Mouse (Mus musculus): ENCODE results near the gene Ostc. TPM values are rescaled to one million over a fixed set of nuclear protein-coding genes. Genes with fewer than 3 reads are reported as not detected.
A peak's percentile ranks its signal among the peaks of the same experiment; 100 is the strongest.

The Ostc gene
- 407 and 439 TPM in 2 replicates for polyA plus RNA-seq (2015; fragmentation: Nextera tagmentation; extraction: Ambion mirVana)

GRCm38 (mm10) chr3:130708967-130709924 lies at the start of gene Ostc:
Gene Ostc (minus strand): TSS chr3:130709444.
- no peaks in the 10 kb centered on the region for H3K27me3 ChIP-seq
- no peaks in the 10 kb centered on the region for H3K9me3 ChIP-seq
- peak within 1 kb of the TSS; percentile 89 for H3K27ac ChIP-seq
- peak within 1 kb of the TSS; percentile 84 for H3K4me3 ChIP-seq
- H3K36me3 ChIP-seq, result 0 out of 2 replicates have a peak, but pooled peaks cover 3% of the 10 kb centered on the region
- H3K4me1 ChIP-seq, result peaks cover 21% of the 10 kb centered on the region
- ATAC-seq (ENCODE audit: insufficient number of reproducible peaks, insufficient read depth, low FRiP score, low TSS enrichment, low read depth), result peak; percentile 92
- H3K4me2 ChIP-seq, result peak within 1 kb of the TSS; percentile 77
- peak within 1 kb of the TSS; percentile 89 for H3K9ac ChIP-seq
- WGBS, result under 1% methylated on average over 45 of the region's 45 CpGs

DNA sequence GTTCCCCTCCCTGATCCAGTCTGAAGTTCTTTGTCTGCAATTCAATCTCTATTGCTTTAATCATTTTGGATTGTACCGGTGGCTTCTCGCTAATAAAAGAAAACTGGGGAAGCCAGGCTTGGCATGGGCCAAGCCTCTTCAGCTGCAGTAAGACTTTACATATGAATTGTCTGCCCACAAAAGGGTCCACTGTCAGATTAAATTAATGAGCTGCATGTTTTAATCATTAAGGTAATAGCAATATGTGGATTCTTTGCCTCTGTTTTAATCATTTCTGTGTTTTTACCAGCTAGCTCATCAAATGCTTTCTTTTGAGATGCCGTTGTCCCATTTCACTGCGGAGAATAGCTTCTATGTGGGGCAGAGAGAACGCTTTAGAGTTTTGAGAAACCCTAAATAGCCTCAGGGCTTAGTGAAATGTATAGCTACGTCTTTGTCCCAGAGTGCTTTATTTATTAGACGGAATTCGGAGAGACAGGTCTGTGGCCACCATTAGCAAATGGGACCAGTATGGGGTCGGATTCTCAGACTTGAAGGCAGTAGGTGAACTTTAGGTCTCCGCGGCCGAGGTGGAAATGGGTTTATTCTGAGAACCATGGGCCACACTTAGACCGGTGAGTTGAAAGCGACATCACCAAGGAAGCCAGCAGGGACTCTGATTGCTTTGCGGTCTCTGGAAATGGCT lies 49.1 kb upstream of the Ostc start:
- Histone ChIP-seq H3K27me3 (no peaks in the 10 kb centered on the region), H3K27ac (no peak overlapping the region), H3K36me3 (no peaks in the 10 kb centered on the region), H3K4me2 (peak overlapping the region; percentile 26), H3K4me3 (no peak overlapping the region), H3K9ac (no peak overlapping the region), H3K4me1 (peaks cover 30% of the 10 kb centered on the region), H3K9me3 (no peaks in the 10 kb centered on the region)
- no peak for ATAC-seq (ENCODE audit: insufficient number of reproducible peaks, insufficient read depth, low FRiP score, low TSS enrichment, low read depth)
- WGBS, result 39% methylated on average over 15 of the region's 15 CpGs

GRCm38 (mm10) chr3:130757117-130757852 lies 48.0 kb upstream of the Ostc start:
- no peaks in the 10 kb centered on the region for H3K9me3 ChIP-seq
- H3K4me2 ChIP-seq, result peak overlapping the region; percentile 26; the same call in 1 of the 2 replicates
- no peak overlapping the region for H3K4me3 ChIP-seq
- H3K9ac ChIP-seq, result no peak overlapping the region
- H3K27me3 ChIP-seq, result no peaks in the 10 kb centered on the region
- ATAC-seq (ENCODE audit: insufficient number of reproducible peaks, insufficient read depth, low FRiP score, low TSS enrichment, low read depth), result no peak
- WGBS, result 71% methylated on average over 8 of the region's 8 CpGs
- H3K27ac ChIP-seq, result peak overlapping the region; percentile 57; the same call in 1 of the 2 replicates
- no peaks in the 10 kb centered on the region for H3K36me3 ChIP-seq
- peaks cover 30% of the 10 kb centered on the region for H3K4me1 ChIP-seq

- no peak overlapping the region for H3K9ac ChIP-seq
- H3K4me2 ChIP-seq, result no peak overlapping the region
- WGBS, result 89% methylated on average over 3 of the region's 3 CpGs
- no peak overlapping the region for H3K4me3 ChIP-seq
- H3K4me1 ChIP-seq, result 0 out of 2 replicates have a peak, but pooled peaks cover 9% of the 10 kb centered on the region
- peaks cover 4% of the 10 kb centered on the region; the same call in 1 of the 2 replicates for H3K9me3 ChIP-seq
- H3K27me3 ChIP-seq, result no peaks in the 10 kb centered on the region
- no peak overlapping the region for H3K27ac ChIP-seq
- ATAC-seq (ENCODE audit: insufficient number of reproducible peaks, insufficient read depth, low FRiP score, low TSS enrichment, low read depth), result no peak
- H3K36me3 ChIP-seq, result no peaks in the 10 kb centered on the region
Measured at GRCm38 (mm10) chr3:130749206-130749605, 40.0 kb upstream of the Ostc start.

DNA sequence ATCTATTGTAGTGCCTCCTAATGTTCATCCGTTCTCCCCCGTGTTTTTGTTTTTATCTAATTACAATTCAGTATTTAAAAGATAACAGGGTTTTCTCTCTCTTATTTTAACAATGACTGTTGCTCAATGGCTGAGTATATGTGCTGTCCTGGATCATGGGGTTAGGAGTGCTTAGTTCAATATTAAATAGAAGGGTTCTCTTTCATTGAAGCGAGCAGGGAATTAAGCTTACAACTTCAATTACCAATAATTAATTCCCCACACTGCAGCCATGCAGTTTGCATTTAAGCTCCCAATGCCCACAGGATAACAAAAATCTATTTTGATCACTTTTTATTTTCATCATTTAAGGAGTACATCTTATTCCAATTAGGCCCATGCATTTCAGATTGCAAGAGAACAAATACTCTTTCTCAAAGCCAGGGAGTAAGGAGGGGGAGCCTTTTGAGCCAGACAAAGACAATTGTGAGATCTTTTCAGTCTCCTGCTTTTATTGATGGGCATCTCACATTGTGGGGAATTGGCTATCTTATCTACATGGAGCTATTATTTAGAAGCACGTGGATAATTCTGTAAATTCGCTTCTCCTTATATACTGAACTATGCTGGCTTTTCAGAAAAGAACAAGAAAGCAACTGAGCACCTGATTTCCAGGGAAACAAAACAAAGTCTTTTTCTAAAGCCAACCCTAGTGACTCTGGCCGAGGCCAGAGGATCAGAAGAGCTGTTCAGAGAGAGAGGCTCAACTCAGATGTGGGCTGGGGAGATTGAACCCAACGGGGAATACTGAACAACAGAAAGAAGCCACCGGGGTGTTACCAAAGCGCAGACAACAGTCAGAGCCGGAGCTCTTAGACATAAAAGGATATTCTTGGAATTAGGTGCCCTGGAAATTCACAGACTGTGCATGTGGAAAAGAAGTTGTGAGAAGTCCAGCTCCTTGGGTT lies 37.7 kb upstream of the Ostc start:
- H3K27ac ChIP-seq, result peak overlapping the region; percentile 52; the same call in 1 of the 2 replicates
- H3K4me2 ChIP-seq, result no peak overlapping the region
- no peak for ATAC-seq (ENCODE audit: insufficient number of reproducible peaks, insufficient read depth, low FRiP score, low TSS enrichment, low read depth)
- 0 out of 2 replicates have a peak, but pooled peaks cover 9% of the 10 kb centered on the region for H3K4me1 ChIP-seq
- H3K9ac ChIP-seq, result no peak overlapping the region
- no peaks in the 10 kb centered on the region for H3K27me3 ChIP-seq
- H3K9me3 ChIP-seq, result peaks cover 4% of the 10 kb centered on the region; the same call in 1 of the 2 replicates
- 57% methylated on average over 10 of the region's 10 CpGs for WGBS
- H3K4me3 ChIP-seq, result no peak overlapping the region
- no peaks in the 10 kb centered on the region for H3K36me3 ChIP-seq

- Histone ChIP-seq H3K4me1 (no peaks in the 10 kb centered on the region), H3K4me2 (no peak overlapping the region), H3K9me3 (no peaks in the 10 kb centered on the region), H3K4me3 (no peak overlapping the region), H3K9ac (no peak overlapping the region), H3K27ac (no peak overlapping the region), H3K36me3 (no peaks in the 10 kb centered on the region), H3K27me3 (no peaks in the 10 kb centered on the region)
- ATAC-seq (ENCODE audit: insufficient number of reproducible peaks, insufficient read depth, low FRiP score, low TSS enrichment, low read depth), result no peak
- WGBS, result 53% methylated on average over 21 of the region's 21 CpGs
Measured at GRCm38 (mm10) chr3:130737652-130738361, 28.6 kb upstream of the Ostc start.

GRCm38 (mm10) chr3:130736758-130737157 lies 27.5 kb upstream of the Ostc start:
- H3K4me2 ChIP-seq, result no peak overlapping the region
- ATAC-seq (ENCODE audit: insufficient number of reproducible peaks, insufficient read depth, low FRiP score, low TSS enrichment, low read depth), result no peak
- WGBS, result 68% methylated on average over 4 of the region's 4 CpGs

GRCm38 (mm10) chr3:130730189-130730653 lies 21.0 kb upstream of the Ostc start, which contains the start of gene Rpl34:
Gene Rpl34 (minus strand): TSS chr3:130730398.
- H3K9me3 ChIP-seq, result no peaks in the 10 kb centered on the region
- peak; percentile 98 for ATAC-seq (ENCODE audit: insufficient number of reproducible peaks, insufficient read depth, low FRiP score, low TSS enrichment, low read depth)
- H3K27me3 ChIP-seq, result no peaks in the 10 kb centered on the region
- WGBS, result under 1% methylated on average over 45 of the region's 45 CpGs
- H3K9ac ChIP-seq, result peak within 1 kb of the TSS; percentile 93
- peaks cover 26% of the 10 kb centered on the region for H3K4me1 ChIP-seq
- H3K4me3 ChIP-seq, result peak within 1 kb of the TSS; percentile 72
- H3K36me3 ChIP-seq, result peaks cover 37% of the 10 kb centered on the region
- H3K27ac ChIP-seq, result peak within 1 kb of the TSS; percentile 91
- peak within 1 kb of the TSS; percentile 75 for H3K4me2 ChIP-seq

More at GRCm38 (mm10) chr3:130736758-130737157, 27.5 kb upstream of the Ostc start:
- Histone ChIP-seq H3K27me3 (no peaks in the 10 kb centered on the region), H3K4me1 (no peaks in the 10 kb centered on the region), H3K4me3 (no peak overlapping the region), H3K27ac (no peak overlapping the region), H3K9ac (no peak overlapping the region; the same call in 1 of the 2 replicates), H3K36me3 (no peaks in the 10 kb centered on the region), H3K9me3 (no peaks in the 10 kb centered on the region)

GRCm38 (mm10) chr3:130729472-130730188 lies 20.4 kb upstream of the Ostc start:
- Histone ChIP-seq H3K4me2 (peak overlapping the region; percentile 75), H3K9me3 (no peaks in the 10 kb centered on the region), H3K9ac (peak overlapping the region; percentile 93), H3K27ac (peak overlapping the region; percentile 91), H3K4me1 (peaks cover 26% of the 10 kb centered on the region), H3K4me3 (peak overlapping the region; percentile 72), H3K36me3 (peaks cover 37% of the 10 kb centered on the region), H3K27me3 (no peaks in the 10 kb centered on the region)
- WGBS, result under 1% methylated on average over 58 of the region's 58 CpGs
- ATAC-seq (ENCODE audit: insufficient number of reproducible peaks, insufficient read depth, low FRiP score, low TSS enrichment, low read depth), result peak; percentile 22

Data from embryonic facial prominence, embryonic 13.5 days (tissue).